Mouse (Mus musculus) neural tube, embryonic 13.5 days (tissue): Measurements from ENCODE around the gene Olfr887. TPM values are rescaled to one million over a fixed set of nuclear protein-coding genes. Genes with fewer than 3 reads are reported as not detected.

Experiments
- ATAC-seq: fragments of 200-750 bp; cut with Nextera tagmentation; 2 replicates; pipeline ENCODE4 v1.8.0; 2017; ENCODE audit warnings: low read depth, mild to moderate bottlenecking, moderate TSS enrichment, moderate library complexity
- H3K27ac ChIP-seq: fragments of 300-500 bp; sonication (generic); replicated peaks from 2 replicates; pipeline ENCODE4 v1.5.1; 2015; ENCODE audit warnings: moderate library complexity, mild to moderate bottlenecking, inconsistent platforms
- H3K27me3 ChIP-seq: fragments of 300-500 bp; sonication (generic); 2 replicates; pipeline ENCODE4 v1.6.1; 2015; ENCODE audit warnings: mild to moderate bottlenecking, inconsistent platforms
- H3K36me3 ChIP-seq: fragments of 300-500 bp; sonication (generic); 2 replicates; pipeline ENCODE4 v1.6.1; 2015; ENCODE audit warnings: mild to moderate bottlenecking, inconsistent platforms
- H3K4me1 ChIP-seq: fragments of 300-500 bp; sonication (generic); replicated peaks from 2 replicates; pipeline ENCODE4 v1.6.1; 2015; ENCODE audit warnings: inconsistent platforms
- H3K4me2 ChIP-seq: fragments of 300-500 bp; sonication (generic); 2 replicates; pipeline ENCODE4 v1.6.1; 2015; ENCODE audit warnings: inconsistent platforms, mild to moderate bottlenecking, moderate library complexity
- H3K4me3 ChIP-seq: fragments of 300-500 bp; sonication (generic); 2 replicates; pipeline ENCODE4 v1.5.1; 2015; ENCODE audit warnings: mild to moderate bottlenecking, inconsistent platforms
- H3K9ac ChIP-seq: fragments of 300-500 bp; sonication (generic); 2 replicates; pipeline ENCODE4 v1.6.1; 2015; ENCODE audit warnings: moderate library complexity, mild to moderate bottlenecking, inconsistent platforms
- H3K9me3 ChIP-seq: fragments of 300-500 bp; sonication (generic); 2 replicates; pipeline ENCODE4 v1.6.1; 2016; ENCODE audit warnings: inconsistent platforms
- WGBS: fragments of 180-500 bp; shearing (Covaris S2); methylation state at CpG from one replicate; pipeline ENCODE4 v1.1.7; 2015; 5-methylcytosine and 5-hydroxymethylcytosine counted together
- polyA plus RNA-seq: library from polyadenylated mRNA; unstranded; fragments of >200 nt; fragmentation: Nextera tagmentation; extraction: Ambion mirVana; gene quantifications from 2 replicates; pipeline ENCODE4 v1.2.1, GENCODE M21; 2015

Gene Olfr887
- not detected in 2 replicates for polyA plus RNA-seq

GRCm38 (mm10) chr9:38083772-38084171 is at the start of gene Olfr887:
Gene Olfr887 (plus strand): TSS chr9:38084072.
- Histone ChIP-seq H3K4me3 (no peak within 1 kb of the TSS), H3K9ac (no peak within 1 kb of the TSS), H3K4me1 (no peaks in the 10 kb centered on the region), H3K27me3 (no peaks in the 10 kb centered on the region), H3K27ac (no peak within 1 kb of the TSS), H3K9me3 (no peaks in the 10 kb centered on the region), H3K4me2 (no peak within 1 kb of the TSS), H3K36me3 (no peaks in the 10 kb centered on the region)
- WGBS: 81% methylated on average over 1 of the region's 1 CpGs
- ATAC-seq: no peak

GRCm38 (mm10) chr9:38046255-38046654 is 37.6 kb upstream of the Olfr887 start, which contains the start of gene Olfr884:
Gene Olfr884 (plus strand): TSS chr9:38046555.
- no peak within 1 kb of the TSS for H3K4me2 ChIP-seq
- no peak for ATAC-seq
- WGBS: 79% methylated on average over 1 of the region's 1 CpGs

GRCm38 (mm10) chr9:38061022-38061421 is 22.9 kb upstream of the Olfr887 start, which contains the start of gene Olfr885:
Gene Olfr885 (plus strand): TSS chr9:38061322.
- Histone ChIP-seq H3K36me3 (no peaks in the 10 kb centered on the region), H3K4me3 (no peak within 1 kb of the TSS), H3K27ac (no peak within 1 kb of the TSS), H3K4me2 (no peak within 1 kb of the TSS), H3K9ac (no peak within 1 kb of the TSS), H3K4me1 (no peaks in the 10 kb centered on the region), H3K9me3 (no peaks in the 10 kb centered on the region), H3K27me3 (no peaks in the 10 kb centered on the region)
- WGBS: 90% methylated on average over 3 of the region's 3 CpGs
- no peak for ATAC-seq

More at GRCm38 (mm10) chr9:38046255-38046654, 37.6 kb upstream of the Olfr887 start, which contains the start of gene Olfr884:
- Histone ChIP-seq H3K36me3 (no peaks in the 10 kb centered on the region), H3K4me1 (no peaks in the 10 kb centered on the region), H3K27me3 (no peaks in the 10 kb centered on the region), H3K27ac (no peak within 1 kb of the TSS), H3K9ac (no peak within 1 kb of the TSS), H3K9me3 (no peaks in the 10 kb centered on the region), H3K4me3 (no peak within 1 kb of the TSS)

- 84% methylated on average over 1 of the region's 1 CpGs for WGBS
- no peaks in the 10 kb centered on the region for H3K27me3 ChIP-seq
- H3K4me1 ChIP-seq: no peaks in the 10 kb centered on the region
- H3K9ac ChIP-seq: no peak within 1 kb of the TSS
- no peak for ATAC-seq
- no peak within 1 kb of the TSS for H3K27ac ChIP-seq
- no peak within 1 kb of the TSS for H3K4me2 ChIP-seq
- no peaks in the 10 kb centered on the region for H3K9me3 ChIP-seq
- H3K36me3 ChIP-seq: no peaks in the 10 kb centered on the region
- no peak within 1 kb of the TSS for H3K4me3 ChIP-seq
Observed at GRCm38 (mm10) chr9:38107828-38108227, 24.0 kb downstream of the Olfr887 start, which contains the start of gene Olfr888. Gene Olfr888 (plus strand): TSS chr9:38108128.

GRCm38 (mm10) chr9:38114898-38115297 is 31.0 kb downstream of the Olfr887 start, which contains the start of gene Olfr889:
Gene Olfr889 (plus strand): TSS chr9:38115198.
- Histone ChIP-seq H3K27me3 (no peaks in the 10 kb centered on the region), H3K9me3 (no peaks in the 10 kb centered on the region), H3K9ac (no peak within 1 kb of the TSS), H3K27ac (no peak within 1 kb of the TSS), H3K4me3 (no peak within 1 kb of the TSS), H3K36me3 (no peaks in the 10 kb centered on the region), H3K4me2 (no peak within 1 kb of the TSS), H3K4me1 (no peaks in the 10 kb centered on the region)
- no peak for ATAC-seq

Other genes with a start within 250 kb of the Olfr887 start
- not detected in 2 replicates for gene Olfr877, start 229.8 kb upstream of the Olfr887 start, polyA plus RNA-seq
- not detected in 2 replicates for gene Olfr145, start 187.3 kb upstream of the Olfr887 start, polyA plus RNA-seq
- gene Olfr878, start 166.2 kb upstream of the Olfr887 start, polyA plus RNA-seq: not detected in 2 replicates
- gene Olfr881, start 92.2 kb upstream of the Olfr887 start, polyA plus RNA-seq: not detected in 2 replicates
- not detected in 2 replicates for gene Olfr883, start 58.3 kb upstream of the Olfr887 start, polyA plus RNA-seq
- gene Olfr884, start 37.5 kb upstream of the Olfr887 start, polyA plus RNA-seq: not detected in 2 replicates
- gene Olfr885, start 22.8 kb upstream of the Olfr887 start, polyA plus RNA-seq: not detected in 2 replicates
- gene Olfr888, start 24.1 kb downstream of the Olfr887 start, polyA plus RNA-seq: not detected in 2 replicates
- 0.07 TPM in 2 replicates for gene Olfr889, start 31.1 kb downstream of the Olfr887 start, polyA plus RNA-seq
- gene Olfr890, start 58.4 kb downstream of the Olfr887 start, polyA plus RNA-seq: not detected in 2 replicates
- gene Olfr891, start 96.7 kb downstream of the Olfr887 start, polyA plus RNA-seq: not detected in 2 replicates
- not detected in 2 replicates for gene Olfr893, start 124.3 kb downstream of the Olfr887 start, polyA plus RNA-seq
- not detected in 2 replicates for gene Olfr894, start 134.0 kb downstream of the Olfr887 start, polyA plus RNA-seq
- not detected in 2 replicates for gene Olfr143, start 168.7 kb downstream of the Olfr887 start, polyA plus RNA-seq
- gene Olfr895, start 183.8 kb downstream of the Olfr887 start, polyA plus RNA-seq: not detected in 2 replicates
- gene Olfr896-ps1, start 207.0 kb downstream of the Olfr887 start, polyA plus RNA-seq: not detected in 2 replicates
- gene Olfr25, start 245.0 kb downstream of the Olfr887 start, polyA plus RNA-seq: not detected in 2 replicates